Comparison of ENCODE assay signal across 27 mouse cellular contexts in genomic region chr3:122868270-122868669, GRCm38 (mm10). TPM values are rescaled to one million over a fixed set of nuclear protein-coding genes. Genes with fewer than 3 reads are reported as not detected.
DNase-seq lines count a peak whose midpoint lies in the region; ATAC-seq and TF ChIP-seq lines count a peak whose summit lies in the region.
"Had no signal": no experiment of that assay in that cellular context is flagged by ENCODE, and none has a peak within 500 bp of the region (broad histone marks: within the 10 kb centered on the region; RNA-seq: fewer than 3 reads in every experiment).

No protein-coding gene starts in this region.

- no peak for TF ChIP-seq POLR2A in liver, adult 2 months (IDR thresholded peaks at IDR 0.05; ENCODE audit: extremely low read depth, insufficient read depth, low read length)
- no peak for TF ChIP-seq POLR2A in small intestine, adult 2 months (IDR thresholded peaks at IDR 0.05; ENCODE audit: low read depth, low read length)

- H3K9me3 ChIP-seq in intestine, postnatal 0 days (ENCODE audit: control insufficient read depth): no peaks in the 10 kb centered on the region
- H3K9me3 ChIP-seq in intestine, embryonic 16.5 days (ENCODE audit: control insufficient read depth, low read length): no peaks in the 10 kb centered on the region
- H3K9me3 ChIP-seq in liver, embryonic 12.5 days (replicated peaks): no peaks in the 10 kb centered on the region
- H3K9me3 ChIP-seq: G1E had no signal

- H3K4me3 ChIP-seq in intestine, postnatal 0 days (ENCODE audit: low read depth, low read length): no peak overlapping the region
- H3K4me3 ChIP-seq in intestine, embryonic 16.5 days (ENCODE audit: low read length): no peak overlapping the region
- H3K4me3 ChIP-seq in liver, adult 2 months (ENCODE audit: insufficient read depth, low read depth, low read length): no peak overlapping the region
- no peak overlapping the region for H3K4me3 ChIP-seq in liver, embryonic 12.5 days
- no peak overlapping the region for H3K4me3 ChIP-seq in small intestine, adult 2 months (ENCODE audit: low read depth, low read length)

- H3K4me1 ChIP-seq in intestine, postnatal 0 days (replicated peaks; ENCODE audit: control insufficient read depth, insufficient read depth, low read length): no peaks in the 10 kb centered on the region
- no peaks in the 10 kb centered on the region for H3K4me1 ChIP-seq in intestine, embryonic 16.5 days (ENCODE audit: control insufficient read depth, insufficient read depth, low read length)
- H3K4me1 ChIP-seq in liver, adult 2 months (ENCODE audit: control insufficient read depth, insufficient read depth, low read length): peaks cover 16% of the 10 kb centered on the region; the same call in 1 of the 2 replicates
- no peaks in the 10 kb centered on the region for H3K4me1 ChIP-seq in liver, embryonic 12.5 days
- H3K4me1 ChIP-seq in small intestine, adult 2 months (ENCODE audit: control insufficient read depth, insufficient read depth, insufficient read length, low read length): peaks cover 15% of the 10 kb centered on the region; the same call in 1 of the 2 replicates

- peak; percentile 57; the same call in 1 of the 2 replicates for ATAC-seq in intestine, postnatal 0 days
- ATAC-seq in intestine, embryonic 16.5 days: no peak
- no peak for ATAC-seq in liver, embryonic 12.5 days
- ATAC-seq: activated CD4-positive, CD25-positive, alpha-beta regulatory T cell, adult 4 months; CD4-positive, CD25-positive, alpha-beta regulatory T cell, adult 4 months; Patski had no signal

- H3K4me2 ChIP-seq in intestine, postnatal 0 days (replicated peaks; ENCODE audit: low read depth): no peak overlapping the region
- H3K4me2 ChIP-seq in intestine, embryonic 16.5 days (ENCODE audit: low read depth, low read length): no peak overlapping the region
- H3K4me2 ChIP-seq in liver, embryonic 12.5 days: no peak overlapping the region

- peak; percentile 81 for DNase-seq in liver, adult 2 months (ENCODE audit: extremely low read depth, low read depth, low spot score)
- no peak for DNase-seq in urinary bladder, postnatal 25 days (ENCODE audit: low spot score)
- DNase-seq: adrenal gland, adult 2 months; adrenal gland, adult 8-10 months; adrenal gland, postnatal 10 days; adrenal gland, postnatal 14 days; adrenal gland, postnatal 25 days; adrenal gland, postnatal 36 days; B cell, adult 2 months; cerebellum, adult 11 months; cerebellum, adult 11-12 months; cerebellum, adult 18-20 months had no signal

- no peak for TF ChIP-seq CTCF in intestine, postnatal 0 days (IDR thresholded peaks at IDR 0.05; ENCODE audit: low read depth)
- TF ChIP-seq CTCF in liver, adult 2 months (IDR thresholded peaks at IDR 0.05; ENCODE audit: low read depth, low read length): no peak
- TF ChIP-seq CTCF in small intestine, adult 2 months (IDR thresholded peaks at IDR 0.05; ENCODE audit: extremely low read depth, insufficient read length, insufficient replicate concordance, low read depth, low read length): no peak

- no peaks in the 10 kb centered on the region for H3K79me2 ChIP-seq in liver, adult 2 months (ENCODE audit: control insufficient read depth, insufficient read depth, low read length)

- H3K27me3 ChIP-seq in intestine, postnatal 0 days (replicated peaks; ENCODE audit: control insufficient read depth, insufficient read depth, low read length): no peaks in the 10 kb centered on the region
- no peaks in the 10 kb centered on the region for H3K27me3 ChIP-seq in intestine, embryonic 16.5 days (replicated peaks; ENCODE audit: control insufficient read depth, insufficient read depth, low read length)
- H3K27me3 ChIP-seq in liver, adult 2 months (ENCODE audit: control insufficient read depth, insufficient read depth, low read length): no peaks in the 10 kb centered on the region
- H3K27me3 ChIP-seq in liver, embryonic 12.5 days (replicated peaks): no peaks in the 10 kb centered on the region
- no peaks in the 10 kb centered on the region for H3K27me3 ChIP-seq in small intestine, adult 2 months (ENCODE audit: control insufficient read depth, insufficient read depth, low read length)
- H3K27me3 ChIP-seq: CH12.LX, Patski had no signal

- WGBS in intestine, postnatal 0 days: 81% methylated on average over 1 of the region's 1 CpGs
- WGBS in intestine, embryonic 16.5 days: 95% methylated on average over 1 of the region's 1 CpGs
- WGBS in liver, adult 2 months: 91% methylated on average over 1 of the region's 1 CpGs
- WGBS in liver, embryonic 12.5 days (ENCODE audit: insufficient replicate concordance): 89% methylated on average over 1 of the region's 1 CpGs
- WGBS in small intestine, adult 2 months: 92% methylated on average over 1 of the region's 1 CpGs

- H3K27ac ChIP-seq in intestine, postnatal 0 days (ENCODE audit: low read depth, low read length): no peak overlapping the region
- H3K27ac ChIP-seq in intestine, embryonic 16.5 days (ENCODE audit: low read length): no peak overlapping the region
- H3K27ac ChIP-seq in liver, adult 2 months (replicated peaks; ENCODE audit: insufficient read depth, low read depth, low read length): peak overlapping the region; percentile 81
- no peak overlapping the region for H3K27ac ChIP-seq in liver, embryonic 12.5 days
- H3K27ac ChIP-seq in small intestine, adult 2 months (ENCODE audit: insufficient read depth, low read depth, low read length): peak overlapping the region; percentile 78

- H3K9ac ChIP-seq in intestine, postnatal 0 days (ENCODE audit: low read depth, low read length): no peak overlapping the region
- no peak overlapping the region for H3K9ac ChIP-seq in intestine, embryonic 16.5 days (ENCODE audit: low read depth, low read length)
- no peak overlapping the region for H3K9ac ChIP-seq in liver, adult 2 months (ENCODE audit: low read depth, low read length)
- H3K9ac ChIP-seq in liver, embryonic 12.5 days: no peak overlapping the region

- no peaks in the 10 kb centered on the region for H3K36me3 ChIP-seq in intestine, postnatal 0 days (ENCODE audit: control insufficient read depth, insufficient read depth)
- H3K36me3 ChIP-seq in intestine, embryonic 16.5 days (ENCODE audit: control insufficient read depth, insufficient read depth, low read length): no peaks in the 10 kb centered on the region
- no peaks in the 10 kb centered on the region for H3K36me3 ChIP-seq in liver, adult 2 months (ENCODE audit: control insufficient read depth, insufficient read depth, low read length)
- no peaks in the 10 kb centered on the region for H3K36me3 ChIP-seq in liver, embryonic 12.5 days
- H3K36me3 ChIP-seq in small intestine, adult 2 months (ENCODE audit: control insufficient read depth, insufficient read depth, low read length): 0 out of 2 replicates have a peak, but pooled peaks cover 2% of the 10 kb centered on the region
- H3K36me3 ChIP-seq: G1E had no signal

RNA-seq across cellular contexts. Expression of gene Fabp2, which starts 26.6 kb away (rescaled TPM):
- 14,903 and 15,973 TPM in 2 replicates for polyA plus RNA-seq in intestine, postnatal 0 days (2015; fragmentation: Nextera tagmentation; extraction: Ambion mirVana)
- polyA plus RNA-seq in intestine, embryonic 16.5 days (2015; fragmentation: Nextera tagmentation; extraction: Ambion mirVana): 1,335 and 2,162 TPM in 2 replicates
- 38.4 and 104 TPM in 2 replicates for total RNA-seq in liver, adult 2 months (2014; rRNA removed)
- 6.8 and 13.6 TPM in 2 replicates for polyA plus RNA-seq in liver, adult 2 months (2012; rRNA removed)
- polyA plus RNA-seq in liver, embryonic 12.5 days (2016; fragmentation: Nextera tagmentation; extraction: Ambion mirVana): 5.9 and 6.2 TPM in 2 replicates
- 26.2 and 215 TPM in 2 replicates for polyA plus RNA-seq in small intestine, adult 2 months (2012; rRNA removed)
- total RNA-seq: adrenal gland, adult 18-20 months; adrenal gland, adult 2 months; adrenal gland, adult 8-10 months; adrenal gland, postnatal 25 days; adrenal gland, postnatal 36 days; CH12.LX; ES-E14; G1E; MEL had no signal
- polyA plus RNA-seq: activated CD4-positive, CD25-positive, alpha-beta regulatory T cell, adult 4 months; adrenal gland, adult 2 months; brain, embryonic 14.5 days; C2C12; CD4-positive, CD25-positive, alpha-beta regulatory T cell, adult 4 months; G1E; Patski had no signal

RNA-seq across cellular contexts. Expression of gene Gm10959, which starts 50.9 kb away (rescaled TPM):
- not detected in 2 replicates for polyA plus RNA-seq in intestine, postnatal 0 days (2015; fragmentation: Nextera tagmentation; extraction: Ambion mirVana)
- not detected in 2 replicates for polyA plus RNA-seq in intestine, embryonic 16.5 days (2015; fragmentation: Nextera tagmentation; extraction: Ambion mirVana)
- not detected in 2 replicates for total RNA-seq in liver, adult 2 months (2014; rRNA removed)
- not detected in 2 replicates for polyA plus RNA-seq in liver, adult 2 months (2012; rRNA removed)
- polyA plus RNA-seq in liver, embryonic 12.5 days (2016; fragmentation: Nextera tagmentation; extraction: Ambion mirVana): not detected in 2 replicates
- polyA plus RNA-seq in small intestine, adult 2 months (2012; rRNA removed): not detected in 2 replicates
- total RNA-seq: adrenal gland, adult 18-20 months; adrenal gland, adult 2 months; adrenal gland, adult 8-10 months; adrenal gland, postnatal 10 days; adrenal gland, postnatal 14 days; adrenal gland, postnatal 25 days; adrenal gland, postnatal 36 days; adrenal gland, postnatal 4 days; CH12.LX; ES-E14; G1E; MEL had no signal
- polyA plus RNA-seq: activated CD4-positive, CD25-positive, alpha-beta regulatory T cell, adult 4 months; adrenal gland, adult 2 months; brain, embryonic 14.5 days; C2C12; CD4-positive, CD25-positive, alpha-beta regulatory T cell, adult 4 months; G1E; Patski had no signal

RNA-seq across cellular contexts. Expression of gene 1810037I17Rik, which starts 55.7 kb away (rescaled TPM):
- 222 and 229 TPM in 2 replicates for polyA plus RNA-seq in intestine, postnatal 0 days (2015; fragmentation: Nextera tagmentation; extraction: Ambion mirVana)
- 128 and 131 TPM in 2 replicates for polyA plus RNA-seq in intestine, embryonic 16.5 days (2015; fragmentation: Nextera tagmentation; extraction: Ambion mirVana)
- 21.7 and 22.8 TPM in 2 replicates for total RNA-seq in liver, adult 2 months (2014; rRNA removed)
- polyA plus RNA-seq in liver, adult 2 months (2012; rRNA removed): 11.3 and 12.1 TPM in 2 replicates
- polyA plus RNA-seq in liver, embryonic 12.5 days (2016; fragmentation: Nextera tagmentation; extraction: Ambion mirVana): 129 and 134 TPM in 2 replicates
- 13.5 and 24.4 TPM in 2 replicates for polyA plus RNA-seq in small intestine, adult 2 months (2012; rRNA removed)

Comparison
In these comparisons a context has a peak if more than half of its experiments do, and no peak if none do; other contexts are left out.
1. H3K27ac ChIP-seq: peak in liver, adult 2 months (single experiment) and small intestine, adult 2 months (single experiment); none in intestine, postnatal 0 days (single experiment), intestine, embryonic 16.5 days (single experiment) and liver, embryonic 12.5 days (single experiment).